ENCODE assay signal across 9 mouse cellular contexts in the genomic region with DNA sequence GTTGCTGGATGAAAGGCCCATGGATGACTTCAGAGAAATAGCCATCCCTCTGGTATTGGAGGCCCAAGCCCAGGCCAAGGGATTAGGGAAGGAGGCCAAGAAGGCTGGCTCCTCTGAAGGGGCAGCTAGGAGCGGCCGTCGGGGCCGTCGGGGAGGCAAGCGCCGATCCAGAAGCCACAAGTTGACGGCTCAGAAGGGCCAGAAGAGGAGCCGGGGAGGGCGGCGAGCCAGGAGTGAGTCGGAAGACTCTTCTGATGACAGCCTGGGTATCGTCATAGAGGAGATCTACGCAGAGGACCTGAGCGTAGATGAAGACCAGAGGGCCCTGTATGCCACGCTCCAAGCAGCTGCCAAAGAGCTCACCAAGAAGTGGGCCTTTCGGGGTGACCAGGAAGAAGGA. TPM values are rescaled to one million over a fixed set of nuclear protein-coding genes. Genes with fewer than 3 reads are reported as not detected.
DNase-seq lines count a peak whose midpoint lies in the region; ATAC-seq lines count a peak whose summit lies in the region.
"Had no signal": no experiment of that assay in that cellular context is flagged by ENCODE, and none has a peak within 500 bp of the region (broad histone marks: within the 10 kb centered on the region; RNA-seq: fewer than 3 reads in every experiment).

No protein-coding gene starts in this region.

- no peaks in the 10 kb centered on the region for H3K9me3 ChIP-seq in kidney, embryonic 15.5 days (replicated peaks)
- H3K9me3 ChIP-seq in heart, embryonic 13.5 days: no peaks in the 10 kb centered on the region
- H3K9me3 ChIP-seq in midbrain, embryonic 12.5 days: no peaks in the 10 kb centered on the region

- peaks cover 53% of the 10 kb centered on the region for H3K27me3 ChIP-seq in kidney, embryonic 15.5 days
- peaks cover 57% of the 10 kb centered on the region for H3K27me3 ChIP-seq in heart, embryonic 13.5 days (replicated peaks)
- peaks cover 50% of the 10 kb centered on the region for H3K27me3 ChIP-seq in midbrain, embryonic 12.5 days

- no peaks in the 10 kb centered on the region for H3K36me3 ChIP-seq in kidney, embryonic 15.5 days
- no peaks in the 10 kb centered on the region for H3K36me3 ChIP-seq in heart, embryonic 13.5 days
- H3K36me3 ChIP-seq in midbrain, embryonic 12.5 days: no peaks in the 10 kb centered on the region
- H3K36me3 ChIP-seq: G1E had no signal

- peak overlapping the region; percentile 83 for H3K4me2 ChIP-seq in kidney, embryonic 15.5 days
- peak overlapping the region; percentile 92 for H3K4me2 ChIP-seq in heart, embryonic 13.5 days
- H3K4me2 ChIP-seq in midbrain, embryonic 12.5 days (replicated peaks): peak overlapping the region; percentile 78

- peaks cover 66% of the 10 kb centered on the region for H3K4me1 ChIP-seq in kidney, embryonic 15.5 days
- H3K4me1 ChIP-seq in heart, embryonic 13.5 days: peaks cover 63% of the 10 kb centered on the region
- H3K4me1 ChIP-seq in midbrain, embryonic 12.5 days: peaks cover 70% of the 10 kb centered on the region

- peak overlapping the region; percentile 63 for H3K4me3 ChIP-seq in kidney, embryonic 15.5 days (replicated peaks)
- peak overlapping the region; percentile 66 for H3K4me3 ChIP-seq in heart, embryonic 13.5 days
- H3K4me3 ChIP-seq in midbrain, embryonic 12.5 days: peak overlapping the region; percentile 65

- DNase-seq in kidney, adult 8-10 months: no peak
- peak; percentile 59 for DNase-seq in cerebellum, adult 8-10 months
- no peak for DNase-seq in frontal cortex, adult 2 months (ENCODE audit: extremely low spot score in 1 of 2, low spot score in 1 of 2)
- DNase-seq in urinary bladder, adult 18-20 months (ENCODE audit: low spot score in 2 of 2): no peak
- DNase-seq in natural killer cell, adult 2 months (ENCODE audit: low spot score in 2 of 2): no peak

- ATAC-seq in kidney, embryonic 15.5 days (replicated peaks; ENCODE audit: low FRiP score): no peak
- no peak for ATAC-seq in heart, embryonic 13.5 days (ENCODE audit: extremely low read depth, insufficient number of reproducible peaks, low FRiP score, low TSS enrichment)
- no peak for ATAC-seq in midbrain, embryonic 12.5 days (ENCODE audit: low FRiP score, low read depth)

- WGBS in kidney, embryonic 15.5 days: 21% methylated on average over 17 of the region's 17 CpGs
- 12% methylated on average over 17 of the region's 17 CpGs for WGBS in heart, embryonic 13.5 days
- 12% methylated on average over 17 of the region's 17 CpGs for WGBS in midbrain, embryonic 12.5 days

- H3K27ac ChIP-seq in kidney, embryonic 15.5 days: no peak overlapping the region
- H3K27ac ChIP-seq in heart, embryonic 13.5 days (replicated peaks): no peak overlapping the region
- H3K27ac ChIP-seq in midbrain, embryonic 12.5 days (replicated peaks): peak overlapping the region; percentile 84

- H3K9ac ChIP-seq in kidney, embryonic 15.5 days: 0 out of 2 replicates have a peak overlapping the region, but pooled peaks have one; percentile 65
- H3K9ac ChIP-seq in heart, embryonic 13.5 days: peak overlapping the region; percentile 87
- peak overlapping the region; percentile 91 for H3K9ac ChIP-seq in midbrain, embryonic 12.5 days (replicated peaks)

RNA-seq across cellular contexts. Expression of gene Pnmal2, which starts 0.9 kb away (rescaled TPM):
- polyA plus RNA-seq in kidney, embryonic 15.5 days (2015; fragmentation: Nextera tagmentation; extraction: Ambion mirVana): 7.7 and 9.2 TPM in 2 replicates
- 4.0 and 4.1 TPM in 2 replicates for polyA plus RNA-seq in heart, embryonic 13.5 days (2015; fragmentation: Nextera tagmentation; extraction: Ambion mirVana)
- 49.3 and 55.3 TPM in 2 replicates for polyA plus RNA-seq in midbrain, embryonic 12.5 days (2016; fragmentation: Nextera tagmentation; extraction: Ambion mirVana)
- polyA plus RNA-seq in frontal cortex, adult 2 months (2012; rRNA removed): 132 and 134 TPM in 2 replicates
- polyA plus RNA-seq: G1E had no signal

RNA-seq across cellular contexts. Expression of gene Pnmal1, which starts 14.1 kb away (rescaled TPM):
- 0.58 and 0.90 TPM in 2 replicates for polyA plus RNA-seq in kidney, embryonic 15.5 days (2015; fragmentation: Nextera tagmentation; extraction: Ambion mirVana)
- polyA plus RNA-seq in heart, embryonic 13.5 days (2015; fragmentation: Nextera tagmentation; extraction: Ambion mirVana): 0.11 and 0.15 TPM in 2 replicates
- 28.8 and 34.8 TPM in 2 replicates for polyA plus RNA-seq in midbrain, embryonic 12.5 days (2016; fragmentation: Nextera tagmentation; extraction: Ambion mirVana)
- polyA plus RNA-seq in frontal cortex, adult 2 months (2012; rRNA removed): 63.1 and 73.0 TPM in 2 replicates

RNA-seq across cellular contexts. Expression of gene Calm3, which starts 21.5 kb away (rescaled TPM):
- 116 and 124 TPM in 2 replicates for polyA plus RNA-seq in kidney, embryonic 15.5 days (2015; fragmentation: Nextera tagmentation; extraction: Ambion mirVana)
- 85.5 and 101 TPM in 2 replicates for polyA plus RNA-seq in heart, embryonic 13.5 days (2015; fragmentation: Nextera tagmentation; extraction: Ambion mirVana)
- polyA plus RNA-seq in midbrain, embryonic 12.5 days (2016; fragmentation: Nextera tagmentation; extraction: Ambion mirVana): 223 and 224 TPM in 2 replicates
- 1,679 and 1,948 TPM in 2 replicates for polyA plus RNA-seq in frontal cortex, adult 2 months (2012; rRNA removed)

RNA-seq across cellular contexts. Expression of gene Gm42372, which starts 37.5 kb away (rescaled TPM):
- polyA plus RNA-seq in kidney, embryonic 15.5 days (2015; fragmentation: Nextera tagmentation; extraction: Ambion mirVana): 0.23 and 0.31 TPM in 2 replicates
- 0.09 and 0.14 TPM in 2 replicates for polyA plus RNA-seq in heart, embryonic 13.5 days (2015; fragmentation: Nextera tagmentation; extraction: Ambion mirVana)
- 1.7 and 1.8 TPM in 2 replicates for polyA plus RNA-seq in midbrain, embryonic 12.5 days (2016; fragmentation: Nextera tagmentation; extraction: Ambion mirVana)
- 58.7 and 72.7 TPM in 2 replicates for polyA plus RNA-seq in frontal cortex, adult 2 months (2012; rRNA removed)
- polyA plus RNA-seq: G1E had no signal

RNA-seq across cellular contexts. Expression of gene Ptgir, which starts 39.1 kb away (rescaled TPM):
- 1.5 and 2.1 TPM in 2 replicates for polyA plus RNA-seq in kidney, embryonic 15.5 days (2015; fragmentation: Nextera tagmentation; extraction: Ambion mirVana)
- 0.32 and 0.59 TPM in 2 replicates for polyA plus RNA-seq in heart, embryonic 13.5 days (2015; fragmentation: Nextera tagmentation; extraction: Ambion mirVana)
- 1.1 and 1.2 TPM in 2 replicates for polyA plus RNA-seq in midbrain, embryonic 12.5 days (2016; fragmentation: Nextera tagmentation; extraction: Ambion mirVana)
- polyA plus RNA-seq in frontal cortex, adult 2 months (2012; rRNA removed): 0.20 and 0.25 TPM in 2 replicates

Comparison
In these comparisons a context has a peak if more than half of its experiments do, and no peak if none do; other contexts are left out.
1. RNA of gene Pnmal1, which starts 14.1 kb away (polyA plus RNA-seq): 63.1 to 73.0 TPM in frontal cortex, adult 2 months and 28.8 to 34.8 TPM in midbrain, embryonic 12.5 days; 0.58 to 0.90 TPM in kidney, embryonic 15.5 days and 0.11 to 0.15 TPM in heart, embryonic 13.5 days; every median in the first group is over 10 times any median in the second.
2. Peak in every context shown above with its lines, with median percentiles within 50 percentile points of each other: H3K4me2 ChIP-seq, H3K4me3 ChIP-seq and H3K9ac ChIP-seq.